Mouse (Mus musculus): ENCODE measurements around the gene Gng5.

The Gng5 gene

DNA sequence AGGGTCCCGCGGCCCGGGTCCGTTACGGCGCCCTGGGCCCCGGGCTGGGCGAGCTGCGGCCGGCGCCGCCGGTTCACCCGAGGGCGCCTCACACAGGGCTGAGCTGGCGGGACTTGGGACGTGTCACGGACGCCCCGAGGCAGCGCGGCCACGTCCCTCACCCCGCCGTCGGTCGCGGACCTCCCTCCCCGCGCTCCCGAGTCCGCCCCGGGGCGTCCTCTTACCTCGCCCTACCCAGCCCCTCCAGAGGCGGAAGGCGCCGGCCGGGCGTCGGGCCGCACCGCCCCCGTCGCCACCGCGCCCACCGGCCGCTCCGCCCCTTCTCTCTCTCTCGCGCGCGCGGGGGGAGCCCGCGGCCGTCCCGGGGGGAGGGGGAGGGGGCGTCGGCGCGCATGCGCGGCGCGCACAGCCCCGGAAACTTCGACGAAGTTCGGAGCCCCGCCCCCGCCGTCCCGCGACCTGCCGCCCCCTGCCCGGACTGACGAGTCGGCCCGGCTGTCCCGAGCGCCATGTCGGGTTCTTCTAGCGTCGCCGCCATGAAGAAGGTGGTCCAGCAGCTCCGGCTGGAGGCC, at the start of gene Gng5, which contains the start of gene Spata1:
Gene Gng5 (plus strand): TSS at position 377 of the 572 bp plus-strand sequence.
Gene Spata1 (minus strand): TSS at position 323 of the 572 bp plus-strand sequence.
- in situ Hi-C loops (cut with MboI, MseI) = loop anchor here (5.0 to 25.0 kb wide), 2 partner anchors 92 to 562 kb away; partner anchors contain the start of gene 2410004B18Rik

DNA sequence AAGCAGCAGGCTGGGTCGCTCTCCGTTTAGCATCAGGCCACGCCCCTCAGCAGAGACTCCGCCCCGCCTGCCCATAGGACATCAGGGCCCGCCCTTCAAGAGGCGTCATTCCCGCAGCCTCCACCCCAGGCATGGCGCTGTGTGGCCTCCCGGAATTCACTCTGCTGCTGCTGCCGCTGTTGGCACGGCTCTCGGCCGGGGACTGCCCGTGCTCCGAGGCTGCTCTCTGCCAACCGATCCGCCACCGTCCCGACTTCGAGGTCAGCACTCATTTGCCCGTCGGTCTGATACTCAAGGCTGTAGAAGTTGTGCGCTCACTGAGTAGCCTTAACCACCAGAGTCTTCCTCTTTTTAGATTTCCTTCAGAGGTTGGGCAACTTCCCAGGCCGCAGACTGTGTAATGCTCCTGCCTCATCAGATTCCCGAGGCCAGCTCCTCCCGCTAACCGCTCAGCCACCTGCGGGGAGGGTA, 49.2 kb upstream of the Gng5 start:
- in situ Hi-C loops (cut with MboI, MseI) = no loop called here

DNA sequence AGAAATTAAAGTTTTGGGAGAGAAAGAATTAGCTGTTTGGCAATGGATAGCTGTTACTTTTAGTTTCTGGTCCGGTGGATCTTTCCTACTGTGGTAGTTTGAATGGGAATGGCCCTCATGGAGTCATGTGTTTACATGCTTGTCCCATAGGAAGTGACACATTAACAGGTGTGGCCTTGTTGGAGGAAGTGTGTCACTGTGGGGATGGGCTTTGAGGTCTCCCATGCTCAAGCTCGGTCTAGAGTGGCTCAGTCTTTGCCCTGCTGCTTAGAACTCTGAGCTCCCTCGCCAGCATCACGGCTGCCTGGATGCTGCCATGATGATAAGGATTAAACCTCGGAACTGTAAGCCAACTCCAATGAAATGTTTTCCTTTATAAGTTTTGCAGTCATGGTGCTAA, 48.2 kb upstream of the Gng5 start:
- in situ Hi-C loops (cut with MboI, MseI) = no loop called here

DNA sequence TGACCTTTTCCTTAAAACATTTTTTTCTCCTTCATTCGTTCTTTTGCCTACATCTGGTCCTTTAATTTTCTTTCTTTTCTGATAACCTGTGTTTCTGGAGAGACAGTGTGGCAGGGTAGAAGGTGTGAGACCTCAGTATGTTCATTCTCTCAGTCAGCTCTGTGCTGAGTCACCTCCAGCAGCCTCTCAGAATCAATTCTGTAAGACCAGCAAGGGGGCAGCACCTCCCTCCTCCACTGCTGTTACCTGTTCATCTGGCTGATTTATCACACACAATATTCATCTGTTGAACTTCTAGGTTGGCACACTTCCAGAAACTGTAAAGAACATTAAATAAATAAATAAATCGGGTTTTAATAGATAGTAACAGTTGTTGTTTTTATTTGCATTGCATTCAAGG, 36.7 kb upstream of the Gng5 start:
- in situ Hi-C loops (cut with MboI, MseI) = no loop called here

DNA sequence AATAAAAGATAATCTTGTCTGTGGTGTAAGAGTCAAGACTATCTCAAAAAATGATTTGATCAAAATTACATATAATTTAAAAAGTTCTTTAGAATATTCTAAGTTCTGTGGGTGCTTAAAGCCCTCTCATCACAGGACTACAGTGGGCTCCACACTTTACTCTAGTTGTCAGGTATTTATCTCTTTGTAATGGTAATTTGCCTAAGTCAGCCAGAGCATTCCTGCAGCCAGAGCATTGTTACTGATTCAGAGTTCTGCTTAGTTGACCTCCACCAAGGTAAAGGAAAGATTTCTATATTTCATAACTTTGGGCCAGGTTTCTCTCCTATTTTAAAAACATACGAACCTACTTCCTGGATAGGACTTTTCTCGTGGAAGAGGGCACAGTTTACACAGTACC, 30.4 kb upstream of the Gng5 start:
- in situ Hi-C loops (cut with MboI, MseI) = no loop called here

DNA sequence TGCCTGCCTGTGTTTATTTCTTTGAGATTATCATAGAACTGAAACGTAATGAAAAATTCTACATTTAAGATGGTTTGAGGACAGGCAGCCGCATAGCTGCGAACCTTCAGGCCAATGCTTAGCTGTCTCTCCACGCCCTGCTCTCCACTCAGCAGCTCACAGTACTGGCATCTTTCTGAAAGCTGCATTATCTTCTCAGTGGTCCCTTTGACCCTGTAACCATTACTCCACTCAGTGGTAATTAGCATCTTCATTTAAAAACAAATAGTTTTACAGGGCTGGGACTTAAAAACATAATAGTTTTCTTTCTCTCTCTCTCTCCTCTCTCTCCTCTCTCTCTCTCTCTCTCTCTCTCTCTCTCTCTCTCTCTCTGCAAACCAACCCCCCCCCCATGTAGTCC, 26.9 kb upstream of the Gng5 start:
- in situ Hi-C loops (cut with MboI, MseI) = no loop called here

DNA sequence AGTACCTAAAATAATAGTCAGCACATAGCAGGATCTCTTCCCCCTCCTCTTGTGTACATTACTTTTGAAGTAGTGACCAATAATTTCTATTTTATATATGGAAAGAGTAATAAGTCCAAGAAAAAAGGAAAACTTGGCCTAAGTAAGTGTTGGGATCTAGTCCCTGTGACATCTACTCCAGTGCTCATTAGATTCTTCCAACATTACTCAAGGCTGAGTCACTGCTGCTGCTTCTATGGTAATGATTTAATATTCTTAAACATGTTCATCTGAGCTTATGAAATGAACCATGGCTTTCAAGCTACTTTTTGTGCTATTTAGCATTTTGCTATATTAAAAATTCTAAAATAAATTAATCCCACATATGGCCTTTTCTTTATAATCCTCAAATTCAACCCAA, 25.9 kb upstream of the Gng5 start:
- in situ Hi-C loops (cut with MboI, MseI) = no loop called here

DNA sequence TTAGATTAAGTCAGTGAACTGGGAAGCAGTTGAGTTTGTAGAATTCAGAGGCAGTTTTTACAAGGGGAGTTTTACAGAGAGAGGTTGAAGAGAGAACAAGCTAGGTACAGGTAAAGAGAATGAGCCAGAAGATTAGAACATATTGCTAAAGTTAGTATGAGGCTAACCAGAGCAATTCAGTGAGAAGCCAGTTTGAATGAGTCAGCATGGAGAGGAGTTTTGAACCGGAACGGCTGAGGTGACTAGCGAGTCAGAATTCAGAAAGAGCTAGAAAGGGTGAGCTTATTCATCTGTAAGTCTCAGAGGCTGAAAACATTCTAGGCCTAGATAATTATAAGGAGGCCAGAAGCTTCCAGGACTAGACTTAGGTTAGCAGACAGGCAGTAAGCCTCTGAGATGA, 25.2 kb upstream of the Gng5 start:
- in situ Hi-C loops (cut with MboI, MseI) = no loop called here

DNA sequence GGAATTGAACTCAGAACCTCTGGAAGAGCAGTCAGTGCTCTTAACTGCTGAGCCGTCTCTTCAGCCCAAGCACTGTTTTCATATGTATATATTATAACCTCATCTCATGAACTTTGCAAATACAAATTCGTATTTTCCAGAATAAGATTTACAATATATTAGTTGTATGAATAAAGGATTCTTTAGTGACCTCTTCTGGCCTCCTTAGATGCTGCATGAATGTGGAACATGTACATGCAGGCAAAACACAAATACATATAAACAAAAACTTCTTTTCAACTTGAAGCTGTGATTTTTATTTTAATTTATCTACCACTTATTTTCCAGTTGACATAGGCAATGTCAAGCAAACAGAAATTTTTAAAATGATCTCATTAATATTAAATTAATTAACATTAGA, 17.6 kb upstream of the Gng5 start:
- in situ Hi-C loops (cut with MboI, MseI) = no loop called here

DNA sequence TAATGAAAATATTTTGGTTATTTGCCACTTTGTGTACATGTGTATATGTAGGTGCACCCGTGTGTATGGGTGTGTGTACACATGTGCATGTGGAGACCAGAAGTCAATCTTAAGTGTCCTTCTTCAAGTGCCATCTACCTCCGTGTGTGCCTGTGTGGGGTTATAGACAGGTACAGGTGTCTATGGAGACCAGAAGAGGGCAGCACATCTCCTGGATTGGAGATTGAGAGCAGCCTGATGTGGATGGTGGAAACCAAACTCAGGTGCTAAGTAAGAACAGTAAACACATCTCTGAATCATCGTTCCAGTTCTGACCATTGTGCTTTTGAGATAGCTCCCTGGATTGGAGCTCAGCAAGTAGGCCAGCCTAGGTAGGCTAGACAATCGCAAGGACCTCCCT, 13.1 kb upstream of the Gng5 start:
- in situ Hi-C loops (cut with MboI, MseI) = no loop called here

DNA sequence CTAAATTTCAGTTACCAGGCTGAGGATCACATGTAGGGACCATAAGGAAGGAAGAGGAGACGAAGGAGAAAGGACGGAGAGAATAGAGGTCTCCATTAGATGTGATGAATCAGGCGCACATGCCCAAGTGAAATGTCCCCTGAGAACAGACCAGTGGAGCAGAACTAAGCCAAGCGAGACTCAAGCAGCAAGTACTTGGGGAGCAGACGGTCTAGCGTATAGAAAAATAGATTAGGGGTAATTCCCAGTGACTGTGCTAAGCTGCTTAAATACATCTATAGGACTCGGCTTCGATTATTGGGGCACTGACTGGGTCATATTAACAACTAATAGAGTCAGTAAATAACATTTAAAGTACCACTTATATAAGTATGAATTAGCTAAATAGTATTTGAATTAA, 4.7 kb upstream of the Gng5 start:
- in situ Hi-C loops (cut with MboI, MseI) = no loop called here

DNA sequence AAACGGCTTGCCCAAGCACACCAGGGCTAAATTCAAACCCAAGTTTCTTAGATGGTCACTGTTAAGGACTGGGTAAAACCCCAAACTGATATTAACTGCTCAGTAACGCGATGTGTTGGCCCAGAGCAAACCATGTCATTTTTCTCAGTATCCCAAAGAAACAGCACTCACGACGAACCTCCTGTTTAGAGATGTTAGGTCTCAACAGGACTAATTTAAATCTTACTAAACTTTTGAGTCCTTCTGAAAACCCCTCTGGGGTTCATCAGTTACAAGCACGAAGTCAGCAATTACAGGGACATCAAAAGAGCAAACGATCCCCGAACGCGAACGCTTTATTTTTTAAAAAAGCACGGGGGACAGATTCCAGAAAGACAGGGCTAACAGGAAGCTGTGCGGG, 618 bp upstream of the Gng5 start:
- in situ Hi-C loops (cut with MboI, MseI) = no loop called here

DNA sequence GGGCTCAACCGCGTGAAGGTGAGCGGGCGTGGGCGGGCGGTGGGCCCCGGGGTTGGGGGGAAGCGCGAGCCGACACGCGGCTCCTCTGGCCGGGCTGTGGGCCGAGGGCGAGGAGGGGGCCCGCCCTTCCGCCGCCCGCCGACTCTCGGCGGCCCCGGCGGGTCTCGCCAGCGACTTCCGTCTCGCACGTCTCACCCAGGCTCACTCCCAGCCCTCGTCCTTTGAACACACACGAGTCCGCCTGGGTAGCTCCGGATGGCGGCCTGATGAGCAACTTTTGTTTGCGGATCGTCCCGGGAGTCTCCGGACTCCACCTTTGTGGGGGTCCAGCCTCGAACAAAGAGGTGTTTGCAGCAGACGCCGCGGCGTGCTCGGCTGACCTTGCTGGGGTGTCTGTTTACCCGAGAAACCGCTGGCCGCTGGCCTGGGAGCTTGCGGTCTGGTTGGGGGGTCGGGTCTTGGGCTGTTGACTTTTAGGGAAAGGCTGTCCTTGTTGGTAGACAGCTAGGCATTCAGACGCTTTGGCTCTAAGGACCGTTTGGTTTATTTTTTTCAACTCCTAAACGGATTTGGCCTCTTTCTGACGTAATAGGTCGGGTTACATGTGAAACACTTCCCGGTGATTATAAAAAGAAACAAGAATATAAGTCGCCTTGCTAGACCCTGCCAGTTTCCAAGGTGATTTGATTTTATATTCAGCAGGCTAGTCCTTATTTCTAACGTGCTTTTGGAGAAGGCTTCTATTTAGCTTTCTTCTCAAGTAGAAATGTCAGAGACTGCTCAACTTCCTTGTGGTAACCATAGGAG, 599 bp downstream of the Gng5 start:
- in situ Hi-C loops (cut with MboI, MseI) = loop anchor here (5.0 to 25.0 kb wide), 2 partner anchors 93 to 563 kb away; partner anchors contain the start of gene 2410004B18Rik

DNA sequence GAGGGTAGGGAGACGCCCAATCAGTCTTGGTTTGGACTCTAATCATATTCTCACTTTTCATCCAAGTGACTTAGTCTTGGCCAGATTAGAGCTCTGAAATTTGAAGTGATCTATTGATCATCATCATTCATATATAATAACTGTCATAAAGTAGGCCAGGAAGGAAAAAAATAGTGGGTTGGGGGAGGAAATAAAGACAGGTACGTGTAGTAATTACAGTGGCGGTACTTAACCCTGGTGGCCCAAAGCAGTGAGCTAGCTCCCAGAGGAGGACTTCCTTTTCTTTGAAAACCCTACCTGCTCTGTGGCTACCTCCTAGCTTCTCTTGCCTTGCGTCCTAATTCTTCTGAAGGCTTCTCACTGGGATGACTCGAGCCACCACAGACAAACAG, 1.2 kb downstream of the Gng5 start:
- in situ Hi-C loops (cut with MboI, MseI) = loop anchor here (5.0 to 25.0 kb wide), 2 partner anchors 94 to 564 kb away; partner anchors contain the start of gene 2410004B18Rik

DNA sequence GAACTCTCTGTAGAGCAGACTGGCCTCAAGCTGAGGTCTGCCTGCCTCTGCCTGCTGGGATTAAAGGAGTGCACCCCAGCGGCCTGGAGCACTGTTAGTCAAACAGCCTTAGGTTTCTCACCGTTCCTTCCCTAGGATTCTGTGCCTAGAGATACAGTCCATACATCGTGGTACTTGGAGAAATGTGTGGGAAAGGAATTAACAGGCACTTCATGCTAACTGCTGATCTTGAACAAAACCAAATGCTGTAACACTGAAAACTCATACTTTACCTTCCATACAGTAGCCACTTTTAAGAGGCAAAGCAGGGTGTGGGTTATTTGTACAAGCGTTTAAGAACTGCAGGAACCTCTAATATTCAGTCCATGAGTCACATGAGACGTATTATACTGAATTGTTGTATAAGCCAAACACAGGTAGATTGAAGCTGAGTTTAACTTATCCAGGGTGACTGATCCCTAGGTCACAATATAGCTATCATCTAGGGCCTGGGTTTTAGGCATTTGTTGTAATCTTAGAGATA, 2.1 kb downstream of the Gng5 start:
- in situ Hi-C loops (cut with MboI, MseI) = loop anchor here (5.0 to 25.0 kb wide), 2 partner anchors 94 to 564 kb away; partner anchors contain the start of gene 2410004B18Rik

DNA sequence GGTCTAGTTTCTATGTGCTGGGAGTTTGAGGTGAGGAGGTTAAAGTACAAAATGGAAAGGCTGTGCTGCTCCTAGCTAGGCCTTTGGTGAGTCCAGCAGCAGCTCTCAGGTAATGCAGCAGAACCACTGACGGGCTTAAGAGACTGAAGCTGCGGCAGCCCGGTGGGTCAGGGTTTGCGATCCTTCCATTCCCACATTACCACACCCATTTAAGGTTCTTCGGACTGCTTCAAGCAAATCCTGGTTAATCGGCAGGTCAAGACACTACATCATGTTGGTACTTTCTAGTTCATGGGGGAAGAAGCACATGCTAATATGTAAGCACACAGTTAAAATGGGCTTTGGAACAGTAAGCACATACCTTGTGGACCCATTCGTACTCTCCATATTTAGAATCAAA, 7.1 kb downstream of the Gng5 start:
- in situ Hi-C loops (cut with MboI, MseI) = loop anchor here (25.0 kb wide), 1 partner anchor 569 kb away; the partner anchor contains the start of gene 2410004B18Rik

DNA sequence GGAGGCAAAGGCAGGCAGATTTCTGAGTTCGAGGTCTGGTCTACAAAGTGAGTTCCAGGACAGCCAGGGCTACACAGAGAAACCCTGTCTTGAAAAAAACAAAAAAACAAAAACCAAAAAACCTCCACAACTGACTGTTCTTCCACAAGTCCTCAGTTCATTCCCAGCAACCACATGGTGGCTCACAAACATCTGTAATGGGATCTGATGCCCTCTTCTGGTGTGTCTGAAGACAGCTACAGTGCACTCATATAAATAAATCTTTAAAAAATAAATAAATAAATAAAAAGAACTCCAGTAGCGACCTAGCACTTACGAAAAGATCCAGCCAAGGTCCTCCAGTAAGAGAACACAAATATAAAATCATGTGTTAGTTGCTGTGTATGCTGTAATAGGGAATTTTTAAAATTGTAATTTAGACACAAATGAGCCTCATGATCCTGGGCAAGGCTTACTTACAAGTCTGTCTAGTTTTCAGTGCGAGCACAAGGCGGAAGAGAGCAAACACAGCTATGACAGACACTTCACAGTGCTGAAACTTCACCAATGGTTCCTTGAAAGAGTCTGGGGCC, 20.7 kb downstream of the Gng5 start:
- in situ Hi-C loops (cut with MboI, MseI) = loop anchor here (25.0 kb wide), 1 partner anchor 583 kb away; the partner anchor contains the start of gene 2410004B18Rik

DNA sequence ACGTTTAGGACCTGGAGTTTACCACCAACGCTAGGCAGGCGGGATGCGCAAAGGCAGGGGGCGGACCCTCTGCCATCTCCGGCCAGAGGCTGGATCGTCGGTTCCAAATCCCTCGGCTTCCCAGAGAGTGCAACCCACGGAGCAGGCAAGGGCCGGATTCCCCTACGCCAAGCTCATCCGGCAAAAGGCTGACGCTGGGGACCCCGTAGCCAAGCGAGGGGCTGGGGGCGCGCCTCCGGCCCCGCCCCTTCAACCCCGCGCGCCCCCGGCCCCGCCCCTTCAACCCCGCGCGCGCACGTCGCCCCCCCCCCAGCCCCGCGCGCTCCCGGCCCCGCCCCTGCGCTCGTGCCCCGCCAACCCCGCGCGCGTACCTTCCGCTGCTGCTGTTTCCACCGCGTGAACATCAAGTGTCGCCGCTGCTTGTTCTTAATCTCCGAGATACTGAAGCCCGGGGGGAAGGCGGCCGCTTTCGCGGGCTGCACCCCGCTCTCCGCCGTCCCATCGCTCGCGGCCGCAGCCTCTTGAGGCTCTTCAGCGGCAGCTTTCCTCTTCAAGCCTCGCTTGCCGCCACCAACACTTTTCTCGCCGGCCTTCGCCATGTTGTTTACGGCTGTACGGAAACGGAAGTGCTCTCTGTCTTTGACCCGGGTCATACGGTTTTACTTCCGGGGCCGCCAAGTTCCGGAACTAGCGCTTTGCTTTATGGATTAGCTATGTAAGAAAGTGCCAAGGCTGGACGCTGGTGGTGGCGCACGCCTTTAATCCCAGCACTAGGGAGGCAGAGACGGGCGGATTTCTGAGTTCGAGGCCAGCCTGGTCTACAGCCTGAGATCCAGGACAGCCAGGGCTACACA, 21.4 kb downstream of the Gng5 start, which contains the start of gene Rpf1:
Gene Rpf1 (minus strand): TSS at position 632 of the 854 bp plus-strand sequence.
- in situ Hi-C loops (cut with MboI, MseI) = loop anchor here (25.0 kb wide), 1 partner anchor 584 kb away; the partner anchor contains the start of gene 2410004B18Rik

DNA sequence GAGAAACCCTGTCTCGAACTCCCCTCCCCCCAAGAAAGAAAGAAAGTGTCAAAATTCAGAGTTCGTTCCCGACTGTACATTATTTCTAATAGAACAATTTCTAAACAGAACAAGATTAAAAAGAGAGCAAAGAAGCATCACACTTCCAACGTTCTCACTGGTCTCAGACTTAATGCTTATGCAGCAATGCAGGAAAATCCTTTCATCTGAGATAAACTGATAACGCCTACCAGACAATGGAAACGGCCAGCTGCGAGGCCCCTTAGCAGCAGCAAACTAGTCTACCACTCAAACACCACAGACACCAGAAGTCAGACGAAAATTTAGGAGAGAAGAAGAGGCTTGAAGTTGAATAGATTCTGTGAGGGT, 22.0 kb downstream of the Gng5 start:
- in situ Hi-C loops (cut with MboI, MseI) = loop anchor here (25.0 kb wide), 1 partner anchor 584 kb away; the partner anchor contains the start of gene 2410004B18Rik

DNA sequence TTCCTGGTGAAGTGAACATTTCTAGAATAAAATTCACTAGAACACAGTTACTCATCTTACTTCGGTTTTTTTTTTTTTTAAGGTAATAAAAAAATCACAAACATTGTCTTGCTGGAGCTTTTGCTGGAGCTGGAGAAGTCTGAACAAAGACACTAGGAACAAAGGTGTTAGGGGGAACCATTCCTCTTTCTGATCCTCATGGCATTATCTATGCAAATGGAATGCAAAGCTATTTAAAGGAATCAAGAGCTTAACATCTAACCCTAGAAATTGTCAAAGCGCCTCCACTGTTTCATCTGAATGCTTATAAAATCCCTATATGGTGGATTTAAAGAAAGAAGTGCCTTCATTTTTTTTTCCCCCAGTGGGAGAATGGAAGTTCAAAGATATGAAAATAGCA, 28.7 kb downstream of the Gng5 start:
- in situ Hi-C loops (cut with MboI, MseI) = no loop called here

DNA sequence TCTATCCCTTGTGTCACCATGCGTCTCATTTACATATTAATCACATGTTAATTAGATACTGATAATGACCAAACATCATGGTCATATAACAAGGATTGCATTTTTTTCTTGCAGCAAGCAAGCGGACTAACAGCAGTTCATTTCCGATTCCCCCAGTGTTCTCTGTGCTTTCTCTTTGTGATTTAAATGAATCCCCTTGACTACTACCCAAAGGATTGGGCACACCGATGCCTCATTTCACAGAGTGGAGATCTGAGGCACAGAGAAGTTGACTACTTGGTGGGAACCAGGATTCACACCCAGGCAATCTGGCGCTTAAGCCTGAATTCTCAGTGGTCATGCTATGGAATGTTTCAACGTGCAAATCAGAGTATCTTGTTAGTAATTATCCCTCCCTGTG, 35.4 kb downstream of the Gng5 start:
- in situ Hi-C loops (cut with MboI, MseI) = no loop called here

All from T-helper 2 cell (primary cell).